Mouse (Mus musculus): ENCODE results near the gene Sez6l.

- TF ChIP-seq POLR2A (IDR thresholded peaks at IDR 0.05; ENCODE audit: borderline replicate concordance, extremely low read depth, insufficient read depth, insufficient read length, poor library complexity, severe bottlenecking) (no peak), CTCF (IDR thresholded peaks at IDR 0.05; ENCODE audit: borderline replicate concordance, extremely low read depth, insufficient read depth, insufficient read length) (no peak)
Measured at GRCm38 (mm10) chr5:112597876-112598275, 20.9 kb upstream of the Sez6l start.
